Mouse (Mus musculus) NIH3T3 (cell line): ENCODE results near the gene BC034090.
A peak's percentile ranks its signal among the peaks of the same experiment; 100 is the strongest.

Experiments used
- DNase-seq: peaks from one replicate; pipeline ENCODE4 v3.0.0-alpha.2; 2012; ENCODE audit warnings: low read depth

BC034090 gene

DNA sequence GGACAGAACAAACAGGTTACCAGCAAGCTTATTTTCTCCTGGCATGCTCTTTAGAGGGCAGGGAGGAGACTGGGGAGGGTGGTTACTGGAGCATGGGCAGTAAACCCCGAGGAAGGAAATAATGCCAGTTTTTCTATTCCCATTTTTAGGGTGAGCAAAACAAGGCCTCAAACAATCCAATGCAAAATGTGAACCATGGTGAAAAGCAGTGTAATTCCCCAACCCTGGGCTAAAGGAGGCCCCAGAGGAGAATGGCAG, 1.8 kb downstream of the BC034090 start:
- no peak for DNase-seq

DNA sequence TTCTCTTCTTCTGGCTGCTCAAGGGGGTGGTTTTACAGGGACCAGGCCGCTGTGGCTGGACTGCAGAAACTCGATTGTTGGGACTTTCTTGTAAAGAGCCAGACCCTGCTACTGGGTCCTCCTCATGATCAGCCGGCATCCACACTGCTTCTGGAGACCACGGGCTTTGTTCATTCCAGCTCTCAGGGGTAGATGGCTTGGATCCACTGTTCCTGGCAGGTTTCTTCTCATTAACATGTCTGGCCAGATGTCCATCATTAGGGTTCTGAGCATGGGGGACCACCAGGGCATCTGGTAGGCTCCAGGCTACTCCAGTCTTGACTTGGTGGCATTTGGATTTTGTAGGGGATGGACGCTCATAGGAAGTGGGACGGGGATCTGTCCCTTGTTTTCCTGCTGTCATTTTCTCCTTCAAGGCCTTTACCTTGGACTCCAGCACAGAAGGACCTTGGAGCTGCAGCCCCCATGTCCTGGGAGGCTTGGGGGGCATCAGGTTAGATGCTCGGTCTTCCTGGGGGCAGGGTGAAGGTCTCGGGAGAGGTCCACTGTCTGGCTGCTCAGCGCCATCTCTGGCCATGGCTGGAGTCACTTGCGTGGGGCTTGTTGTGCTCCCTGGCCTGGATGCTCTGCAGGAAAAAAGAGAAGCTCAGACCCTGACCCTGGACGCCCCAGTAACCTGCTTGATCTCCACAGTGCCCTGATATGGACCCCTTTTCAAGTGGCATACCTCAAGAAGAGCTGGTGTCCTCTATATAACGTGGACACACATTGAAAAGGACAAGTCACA, 2.4 kb downstream of the BC034090 start:
- DNase-seq = no peak

DNA sequence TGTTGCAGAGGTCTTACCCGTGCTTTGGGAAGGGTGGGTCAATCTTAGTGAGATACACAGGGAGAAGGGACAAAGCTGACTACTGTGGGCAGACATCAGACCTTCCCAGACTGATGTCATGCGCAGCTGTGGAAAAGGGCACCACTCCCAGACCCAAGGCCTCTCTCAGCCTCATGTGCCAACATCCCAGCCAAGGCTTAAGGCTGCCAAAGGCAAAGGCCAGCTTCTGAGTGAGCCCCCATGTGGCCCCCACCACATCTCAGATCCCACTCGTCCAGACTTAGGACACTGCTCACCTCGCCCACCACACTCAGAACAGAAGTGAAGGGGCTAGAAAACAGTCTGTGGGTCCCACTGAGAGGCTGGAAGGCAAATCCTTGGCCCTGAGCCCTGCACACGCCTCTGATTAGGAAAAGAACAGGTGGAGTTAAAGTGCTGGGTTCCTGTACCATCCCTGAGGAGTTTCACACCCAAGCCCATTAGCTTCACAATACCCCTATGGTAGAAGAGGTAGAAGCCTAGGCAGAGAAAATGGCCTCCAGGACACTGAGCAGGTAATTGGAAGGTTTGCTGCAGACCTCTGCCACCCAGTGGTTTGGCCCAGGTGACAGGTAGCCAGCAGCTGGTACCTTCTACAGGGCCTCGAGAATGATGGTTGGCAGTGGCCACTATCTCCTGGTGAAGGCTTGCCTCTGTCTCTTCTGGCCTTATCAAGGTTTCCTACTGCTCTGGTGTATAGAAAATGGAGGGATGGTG, 4.1 kb downstream of the BC034090 start:
- DNase-seq = no peak

DNA sequence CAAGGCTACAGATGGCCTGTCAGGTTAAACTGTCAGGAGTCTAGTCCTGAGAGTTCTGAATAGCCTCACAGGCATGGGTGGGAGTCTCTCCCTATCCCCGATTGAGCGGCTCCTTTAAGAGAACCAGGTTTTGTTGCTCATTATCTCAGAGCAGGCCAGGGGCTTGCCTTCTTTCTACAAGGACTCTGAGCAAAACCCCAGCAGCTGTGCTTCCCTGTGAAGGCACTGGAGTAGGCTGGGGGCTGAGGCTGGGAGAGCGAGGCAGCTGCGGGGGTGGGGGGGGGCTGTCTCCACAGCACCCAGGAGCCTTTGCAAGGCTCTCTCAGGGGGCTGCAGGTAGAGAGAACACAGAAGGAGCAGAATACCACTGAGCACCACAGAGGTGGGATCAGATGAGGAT, 5.1 kb downstream of the BC034090 start:
- DNase-seq = no peak

DNA sequence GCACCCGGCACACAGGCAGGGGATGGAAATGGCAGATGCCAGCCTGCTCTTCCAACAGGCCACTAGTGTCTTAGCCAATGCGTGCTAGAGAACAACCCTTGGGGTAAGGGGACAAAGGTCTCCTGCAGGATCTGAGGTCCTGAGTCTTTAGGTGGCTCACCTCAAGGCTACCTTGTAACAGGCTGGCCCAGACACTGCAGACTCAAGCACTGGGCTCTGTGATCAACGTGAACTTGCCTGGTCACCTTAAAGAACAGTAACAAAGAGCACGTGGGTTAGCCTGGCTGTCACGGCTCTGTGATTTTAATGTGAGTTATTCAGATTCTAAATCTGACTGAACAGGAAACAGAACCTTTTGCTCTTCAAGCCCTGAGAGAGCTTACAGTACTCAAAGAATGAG, 6.1 kb downstream of the BC034090 start:
- no peak for DNase-seq

DNA sequence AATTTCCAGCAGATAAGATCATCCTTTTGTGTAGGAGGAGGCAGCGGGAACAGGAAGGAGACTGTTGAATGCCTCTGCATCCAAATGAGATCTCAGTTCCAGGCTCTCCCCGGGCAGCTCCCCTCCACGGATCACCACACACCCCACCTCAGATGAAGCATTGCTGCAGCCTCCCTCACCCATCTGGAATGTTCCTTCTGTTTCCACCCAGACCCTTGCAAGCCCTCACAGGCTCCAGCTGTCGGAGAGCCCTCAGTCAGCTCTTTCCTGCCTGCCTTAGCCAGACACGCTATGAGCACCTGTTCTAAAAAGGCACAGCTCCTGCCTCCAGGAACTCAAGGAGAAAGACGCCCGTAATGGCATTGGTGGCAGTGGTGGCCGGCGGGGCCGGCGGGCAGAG, 6.9 kb downstream of the BC034090 start:
- no peak for DNase-seq

DNA sequence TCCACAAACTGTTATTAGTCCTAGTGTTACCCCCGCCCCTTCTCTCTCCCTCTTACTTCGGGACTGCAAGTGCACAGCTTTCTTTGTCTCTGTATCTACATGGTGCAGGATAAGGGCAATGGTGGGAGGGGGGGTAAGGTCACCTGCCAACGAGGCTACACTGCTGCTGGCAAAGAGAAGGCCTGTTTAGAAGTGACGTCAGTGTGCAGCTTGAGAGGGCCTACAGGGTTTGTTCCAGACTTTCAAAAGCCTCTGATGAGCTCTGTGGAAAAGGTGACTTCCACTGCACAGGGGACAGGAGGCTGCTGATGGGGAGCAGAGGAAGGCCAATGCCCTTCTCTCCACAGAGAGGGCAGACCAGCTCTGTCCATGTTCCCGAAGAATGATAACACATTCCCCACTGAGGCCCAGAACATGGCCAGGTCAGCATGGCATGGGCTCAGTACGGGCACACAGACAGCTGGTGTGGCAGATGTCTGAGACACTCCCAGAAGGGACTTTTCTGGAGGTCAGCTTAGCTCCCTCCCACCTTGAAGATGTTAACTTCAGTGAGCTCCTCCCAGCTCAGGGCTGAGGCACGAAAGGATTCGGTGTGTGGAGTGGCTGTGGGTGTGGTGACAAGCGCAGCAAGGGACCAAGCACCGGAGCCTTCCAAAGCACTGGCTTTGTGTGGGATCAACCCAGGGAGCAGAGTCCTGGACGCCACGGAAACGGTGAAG, 7.8 kb downstream of the BC034090 start:
- no peak for DNase-seq

DNA sequence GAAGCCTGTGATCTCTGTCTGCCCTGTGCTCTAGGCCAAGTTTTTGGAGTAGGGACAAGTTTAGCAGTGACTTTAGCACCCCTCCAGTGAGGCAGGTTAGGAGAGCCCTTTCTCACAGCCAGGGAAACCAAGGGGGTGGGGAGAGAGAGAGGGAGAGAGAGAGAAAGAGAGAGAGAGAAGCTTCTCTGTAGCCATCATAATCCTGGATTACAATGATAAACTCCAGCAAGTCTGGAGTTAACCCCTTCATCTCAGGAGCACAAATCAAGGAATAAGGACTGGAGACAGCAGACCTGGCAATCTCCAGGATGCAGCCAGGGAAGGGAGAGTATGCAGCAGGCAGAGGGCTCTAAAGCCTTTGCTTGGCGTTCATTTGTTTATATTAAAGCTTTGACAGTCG, 8.6 kb downstream of the BC034090 start:
- DNase-seq = no peak

DNA sequence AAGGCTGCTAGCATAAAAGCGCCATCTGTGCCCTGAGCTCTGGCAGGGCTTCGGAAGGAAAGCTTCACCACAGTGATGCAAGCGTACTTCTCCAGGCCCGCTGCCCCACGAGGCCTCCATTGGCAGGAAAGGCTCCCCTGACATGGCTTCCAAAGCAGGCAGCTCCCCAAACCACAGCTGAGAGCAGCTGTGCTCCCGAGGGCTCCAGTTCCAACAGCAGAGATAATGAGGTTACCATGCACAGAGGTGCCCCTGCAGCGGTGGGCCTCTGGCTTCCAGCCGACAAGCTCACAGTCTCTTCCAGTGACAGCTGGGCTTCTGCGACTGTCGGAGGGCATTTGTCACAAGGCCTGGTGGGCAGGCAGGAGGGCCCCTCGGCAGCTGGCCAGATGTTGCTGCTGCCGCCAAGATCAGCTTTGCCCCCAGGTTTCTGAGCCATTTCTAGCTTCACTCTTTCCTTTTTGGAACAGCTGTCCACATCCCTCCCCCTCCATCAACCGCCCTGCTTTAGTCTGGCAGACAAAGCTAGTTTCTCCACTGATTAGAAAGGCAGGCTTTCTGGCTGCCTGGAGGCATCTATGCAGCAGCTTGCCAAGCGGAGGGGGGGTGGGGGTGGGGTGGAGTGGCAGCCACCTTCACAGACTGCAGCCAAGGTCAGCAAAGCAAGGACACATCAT, 10.2 kb downstream of the BC034090 start:
- peak; percentile 86 for DNase-seq

DNA sequence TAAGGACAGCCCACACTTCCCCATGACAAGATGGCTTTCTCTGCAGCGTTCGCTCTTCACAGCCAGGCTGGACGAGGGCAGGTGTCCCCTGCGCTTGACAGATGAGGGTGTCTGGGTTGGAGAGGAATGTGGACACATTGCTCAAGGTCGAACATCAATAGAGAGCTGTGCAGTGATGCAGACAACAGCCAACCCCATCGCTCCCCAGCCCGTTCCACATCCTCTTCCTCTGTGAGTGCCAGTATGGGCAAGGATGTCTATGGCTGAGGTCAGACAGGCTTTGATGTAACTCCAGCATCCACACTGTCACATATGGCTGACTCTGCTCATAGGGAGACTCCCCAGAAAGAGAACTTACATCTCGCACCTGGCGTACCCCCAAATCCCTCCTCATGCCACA, 10.9 kb downstream of the BC034090 start:
- no peak for DNase-seq

DNA sequence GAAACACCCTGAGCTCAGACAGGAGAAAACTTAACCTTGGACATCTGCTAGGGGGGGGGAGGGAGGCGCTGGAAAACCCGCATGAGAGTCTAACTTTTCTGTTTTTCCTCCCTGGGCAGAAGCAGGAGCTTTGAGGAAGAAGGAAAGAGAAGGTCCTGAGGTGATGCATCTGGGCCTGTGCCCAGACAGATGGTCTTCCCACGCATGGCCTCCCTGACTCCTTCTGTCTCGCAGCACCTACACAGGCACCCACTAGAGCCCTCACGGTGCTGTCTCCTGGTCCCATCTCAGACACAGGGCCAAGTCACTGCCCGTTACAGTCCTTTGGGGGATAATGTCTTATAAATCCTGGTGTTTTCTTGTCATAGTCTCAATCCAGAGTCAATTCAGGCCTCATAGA, 11.5 kb downstream of the BC034090 start:
- no peak for DNase-seq

DNA sequence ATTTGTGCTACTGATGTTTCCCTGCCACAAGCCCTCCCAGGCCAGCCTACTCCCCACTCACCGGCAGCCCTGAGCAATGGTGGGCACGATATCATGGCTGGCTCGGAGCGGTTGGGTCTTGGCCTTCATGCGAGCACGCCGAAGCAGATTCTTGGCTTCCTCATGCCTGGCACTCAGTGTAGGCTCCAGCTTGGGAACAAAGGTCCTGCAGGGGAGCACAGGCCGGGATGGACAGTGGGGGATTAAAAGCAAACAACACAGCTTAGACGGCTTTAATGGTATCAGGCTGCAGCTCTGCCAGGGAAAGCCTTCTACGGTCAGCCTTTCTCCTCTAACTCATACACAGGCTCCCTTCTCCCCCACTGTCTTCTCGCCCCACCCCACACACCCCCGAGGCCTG, 11.9 kb downstream of the BC034090 start:
- DNase-seq = no peak

DNA sequence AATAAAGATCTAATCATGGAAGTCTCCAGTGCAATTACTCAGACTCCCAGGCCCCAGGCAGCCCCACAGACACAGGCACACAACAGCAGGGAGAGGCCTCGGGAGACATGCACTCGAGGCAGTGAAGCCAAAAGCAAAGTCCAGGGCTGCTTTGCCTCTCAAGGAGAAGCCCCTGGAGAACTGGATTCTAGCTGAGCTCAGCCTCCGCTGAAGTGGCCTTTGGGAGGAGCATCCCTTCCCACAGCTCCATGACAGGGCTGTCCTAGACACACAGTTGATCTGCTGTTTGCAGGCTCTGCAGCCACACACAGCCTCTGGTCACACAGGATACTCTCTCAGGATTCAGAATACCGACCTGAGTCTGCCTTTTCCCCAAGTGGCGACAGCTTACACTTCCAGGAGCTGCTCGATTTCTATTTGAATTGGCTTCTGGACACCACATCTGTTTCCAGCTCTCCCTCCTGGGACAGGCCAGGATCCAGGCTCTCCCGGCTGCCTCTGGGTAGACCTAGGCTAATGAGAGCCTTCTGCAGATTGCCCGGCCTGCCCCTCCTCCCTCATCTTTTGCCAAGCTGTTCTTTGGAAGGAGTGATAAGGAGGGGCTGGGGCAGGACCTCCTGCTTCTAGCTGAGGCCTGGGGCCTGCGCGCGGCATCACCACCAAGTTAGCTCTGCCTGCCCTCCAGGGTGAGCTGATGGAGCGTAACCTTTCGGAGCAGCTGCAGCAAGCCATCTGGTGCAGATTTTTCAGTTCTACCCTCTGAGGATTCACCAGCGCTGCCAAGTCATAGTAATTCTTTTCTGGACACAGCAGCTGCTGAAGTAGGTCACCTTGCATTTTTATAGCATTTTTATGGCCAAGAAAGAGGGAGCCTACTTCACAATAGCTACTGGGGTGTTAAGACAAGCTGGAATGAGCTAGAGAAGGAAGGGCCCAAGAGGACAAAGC, 14.5 kb downstream of the BC034090 start:
- peak; percentile 79 for DNase-seq

DNA sequence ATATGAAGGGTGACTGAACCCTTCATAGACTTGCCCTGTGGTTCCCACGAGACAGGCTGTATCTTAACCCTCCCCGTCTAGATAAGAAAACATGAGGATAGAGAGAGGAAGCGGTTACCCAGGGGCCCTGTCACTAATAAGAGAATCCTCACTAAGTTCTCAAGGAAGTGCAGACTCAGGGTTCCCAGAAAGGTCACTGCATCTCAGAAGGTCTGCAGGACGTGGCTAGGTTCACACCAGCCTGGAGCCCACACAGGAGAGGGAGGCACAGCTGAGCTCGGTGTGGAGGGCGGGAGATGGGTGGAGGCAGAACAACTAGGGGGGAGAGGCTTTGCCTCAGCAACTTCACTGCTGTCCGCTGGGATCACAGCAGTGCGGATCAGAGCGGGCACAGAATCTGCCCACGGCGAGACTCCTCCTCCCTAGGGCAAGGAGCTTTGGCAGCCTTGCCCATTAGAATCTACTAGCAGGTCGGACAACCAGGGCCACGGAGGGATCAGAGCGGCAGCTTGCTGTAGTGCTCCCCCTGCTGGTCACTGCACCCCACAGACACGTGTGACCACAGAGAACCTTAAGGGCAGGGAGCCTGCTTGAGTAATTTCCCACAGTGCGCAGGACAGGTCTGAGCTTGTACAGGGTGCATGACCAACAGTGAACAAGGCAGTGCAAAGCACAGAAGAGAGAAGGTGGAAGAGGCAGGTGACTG, 20.2 kb downstream of the BC034090 start:
- peak; percentile 87 for DNase-seq

DNA sequence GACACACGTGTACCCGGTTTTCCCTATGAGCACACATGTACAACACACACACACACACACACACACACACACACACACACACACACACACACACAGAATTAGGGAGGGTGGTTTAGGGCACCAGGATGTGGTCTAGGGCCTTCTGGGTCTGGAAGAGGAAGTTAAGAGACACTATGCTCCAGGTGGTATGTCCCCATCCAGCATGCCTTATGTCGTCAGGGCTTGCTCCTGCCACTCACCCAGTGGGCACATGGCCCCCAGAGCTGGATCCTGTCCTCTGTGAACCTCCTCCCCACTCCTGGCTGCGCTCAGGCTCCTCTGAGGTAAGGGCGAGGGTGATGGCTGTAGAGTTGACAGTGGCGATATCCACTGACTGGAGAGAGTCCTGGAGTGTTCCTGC, 21.2 kb downstream of the BC034090 start:
- DNase-seq = no peak

DNA sequence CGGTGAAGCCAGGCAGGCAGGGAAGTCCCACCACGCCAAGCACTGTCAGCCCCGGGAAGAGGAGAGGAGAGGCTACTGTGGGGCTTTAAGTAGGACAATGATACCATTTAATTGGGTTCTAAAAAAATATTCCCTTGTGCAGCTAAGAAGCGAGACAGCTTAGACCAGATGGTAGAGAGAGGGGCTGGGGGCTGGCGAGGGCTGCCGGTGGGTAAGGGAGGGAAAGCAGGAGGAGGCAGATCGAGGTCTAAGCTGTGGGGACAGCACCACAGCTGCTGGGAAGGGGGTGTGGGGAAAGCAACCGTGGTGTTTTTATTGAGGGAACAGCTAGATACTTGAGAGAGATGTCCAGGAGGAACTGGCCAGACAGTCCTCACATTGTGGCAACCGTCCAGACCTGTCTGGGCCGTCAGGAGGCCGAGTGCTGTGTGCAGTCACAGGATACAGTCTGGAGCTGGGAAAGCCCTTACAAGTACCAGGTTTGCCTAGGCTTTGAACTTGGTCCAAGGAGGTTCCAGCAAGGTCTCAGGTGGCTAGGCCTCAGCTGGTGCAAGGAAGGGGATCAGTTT, 22.1 kb downstream of the BC034090 start:
- no peak for DNase-seq

DNA sequence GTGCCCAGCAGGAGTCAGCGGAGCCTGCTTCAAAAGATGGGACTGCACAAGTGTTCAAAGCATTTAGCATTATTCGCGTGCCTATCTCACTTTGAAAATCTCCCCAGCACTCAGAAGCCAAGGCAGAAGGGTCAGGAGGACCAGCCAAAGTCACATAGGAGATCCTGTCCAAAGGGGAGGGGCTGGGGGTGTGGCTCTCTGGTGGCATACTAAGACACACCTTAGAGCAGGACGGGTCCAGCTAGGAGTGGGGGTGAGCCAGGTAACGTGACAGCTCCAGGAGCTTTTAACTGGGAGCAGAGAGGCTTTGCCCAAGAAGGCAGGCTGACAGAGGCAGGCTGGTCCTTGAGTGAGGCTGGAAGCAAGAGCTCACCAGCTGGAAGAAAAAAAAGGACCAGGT, 25.3 kb downstream of the BC034090 start:
- no peak for DNase-seq

DNA sequence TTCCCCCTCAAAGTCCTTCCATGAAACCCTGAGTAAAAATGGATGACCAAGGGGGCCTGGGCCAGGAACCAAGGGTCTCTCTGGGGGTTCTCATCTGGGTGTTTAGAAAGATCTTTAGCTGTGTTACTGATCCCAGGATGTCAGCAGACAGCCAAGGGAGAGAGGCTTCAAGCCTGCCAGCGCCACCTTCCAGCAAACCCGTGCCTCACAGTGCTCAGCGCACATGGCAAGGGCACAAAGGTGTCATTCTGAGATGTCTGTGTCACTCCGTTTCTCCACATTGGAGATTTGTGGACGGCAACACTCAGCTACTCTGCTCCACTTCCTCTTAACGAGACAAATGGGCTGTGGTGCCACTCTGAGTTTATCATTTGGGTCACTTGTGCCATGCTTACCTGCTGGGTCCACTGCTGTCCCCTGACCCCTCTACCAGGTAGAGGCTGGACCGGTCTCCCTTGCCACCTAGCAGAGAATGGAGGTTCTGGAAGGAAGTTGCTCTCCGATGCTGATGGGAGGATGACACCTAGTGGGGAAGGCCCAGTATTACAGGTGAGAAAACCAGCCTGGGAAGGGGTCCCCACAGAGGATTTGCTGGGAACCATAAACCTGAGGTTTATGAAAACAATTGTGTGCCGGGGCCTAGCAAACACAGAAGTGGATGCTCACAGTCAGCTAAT, 26.2 kb downstream of the BC034090 start:
- DNase-seq = peak; percentile 81

DNA sequence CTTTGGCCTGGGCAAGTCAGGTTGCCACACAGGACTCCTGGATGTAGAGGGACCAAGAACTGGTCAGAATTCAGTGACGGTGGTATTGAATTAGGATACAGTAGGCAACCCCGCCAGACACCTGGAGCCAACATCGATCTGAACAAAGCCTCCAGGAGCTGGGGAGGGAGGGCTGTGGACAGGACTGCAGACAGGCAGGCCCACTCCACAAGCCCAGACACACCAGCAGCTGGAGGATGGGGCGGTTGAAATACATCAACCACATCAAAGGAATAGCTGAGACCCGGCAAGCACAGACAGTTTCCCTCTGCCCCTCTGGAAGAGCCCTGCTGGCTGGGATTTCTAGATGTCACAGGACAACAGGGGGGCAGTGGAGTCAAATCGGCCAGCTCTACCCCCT, 27.4 kb downstream of the BC034090 start:
- DNase-seq = no peak

DNA sequence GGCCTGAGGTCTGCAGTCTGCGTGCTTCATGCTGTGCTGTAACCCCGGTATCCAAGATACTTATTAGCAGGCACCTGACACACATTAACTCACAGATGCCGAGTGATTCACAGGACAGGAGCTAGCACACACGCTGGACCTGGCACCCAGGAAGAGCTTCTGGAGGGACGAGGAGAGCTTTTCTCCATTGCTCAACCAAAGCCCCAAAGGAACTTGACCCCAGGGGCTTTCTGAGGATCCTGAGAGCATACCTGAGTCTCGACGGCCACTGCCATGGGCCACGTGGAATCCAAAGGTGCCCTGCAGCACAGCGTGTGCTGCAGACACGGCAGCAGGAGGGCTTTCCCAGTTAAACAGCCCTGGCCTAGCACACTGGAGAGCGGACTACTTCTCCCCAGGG, 27.9 kb downstream of the BC034090 start:
- DNase-seq = peak; percentile 26
